Mouse (Mus musculus) frontal cortex, postnatal 10 days (tissue): ENCODE data around the gene D11Wsu47e.

ENCODE experiments used
- DNase-seq, 2 experiments: peaks; one replicate each; pipeline ENCODE4 v3.0.0; 2022; ENCODE audit warnings: low spot score in 2 of 2, mixed read lengths in 1 of 2

D11Wsu47e gene

DNA sequence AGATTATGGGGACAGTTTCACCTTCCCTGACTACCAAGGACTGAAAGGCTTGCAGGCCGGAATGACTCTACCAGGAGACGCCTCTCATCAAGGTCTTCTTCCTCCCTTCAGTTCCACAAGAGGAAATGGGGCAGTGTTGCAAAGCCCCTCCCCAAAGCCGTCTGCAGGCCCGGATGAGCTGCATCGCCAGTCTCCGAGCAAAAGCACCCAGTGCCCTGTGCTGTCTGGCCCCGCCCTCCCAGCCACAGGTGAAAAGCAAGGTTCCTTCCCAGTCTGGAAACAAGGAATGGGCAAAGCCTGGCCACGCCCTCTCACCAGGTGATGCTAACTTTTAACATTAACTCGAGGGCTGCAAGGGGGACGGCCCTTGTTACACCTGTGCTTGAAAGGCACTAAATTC, 17.6 kb upstream of the D11Wsu47e start:
- DNase-seq: no peak

GRCm38 (mm10) chr11:113667122-113667521, 17.1 kb upstream of the D11Wsu47e start:
- no peak for DNase-seq

DNA sequence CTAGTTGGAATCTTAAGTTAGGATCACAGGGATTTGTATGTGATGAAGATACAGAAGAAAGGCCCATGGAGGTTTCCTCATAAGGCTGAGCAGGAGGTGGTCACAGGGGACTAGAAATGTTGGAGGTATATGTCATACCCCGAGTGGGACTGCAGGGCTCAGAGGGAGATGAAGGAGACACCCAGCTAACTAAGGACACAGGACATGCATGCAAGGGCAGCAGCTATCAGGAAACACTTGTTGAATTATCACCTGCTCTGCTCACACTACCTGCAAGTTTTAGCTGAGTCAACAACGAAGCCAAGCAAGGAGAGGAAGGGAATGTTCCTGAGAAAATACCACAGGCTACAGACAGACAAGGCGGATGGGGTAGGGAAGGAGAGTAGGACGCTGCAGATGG, 16.5 kb upstream of the D11Wsu47e start:
- no peak for DNase-seq

DNA sequence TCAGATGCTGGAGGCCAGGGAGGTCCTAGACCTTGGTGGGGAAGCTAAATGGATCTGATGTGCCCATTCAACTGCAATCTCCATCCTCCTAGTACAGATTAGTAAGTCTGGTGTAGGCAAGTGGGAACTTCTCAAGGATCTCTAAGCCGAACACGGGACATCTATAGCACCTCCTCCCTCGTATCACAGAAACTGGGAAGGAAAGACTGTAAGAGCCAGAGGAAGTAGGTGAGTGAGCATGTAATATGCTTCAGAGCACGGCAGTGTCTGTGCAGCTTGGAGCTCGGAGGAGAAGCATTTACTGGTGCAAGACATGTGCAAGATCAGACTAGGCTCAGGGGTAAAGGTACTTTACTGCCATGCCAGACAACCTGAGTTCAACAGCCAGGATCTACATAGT, 15.4 kb upstream of the D11Wsu47e start:
- DNase-seq: no peak

- no peak for DNase-seq
Observed at GRCm38 (mm10) chr11:113669711-113670110, 14.5 kb upstream of the D11Wsu47e start.

DNA sequence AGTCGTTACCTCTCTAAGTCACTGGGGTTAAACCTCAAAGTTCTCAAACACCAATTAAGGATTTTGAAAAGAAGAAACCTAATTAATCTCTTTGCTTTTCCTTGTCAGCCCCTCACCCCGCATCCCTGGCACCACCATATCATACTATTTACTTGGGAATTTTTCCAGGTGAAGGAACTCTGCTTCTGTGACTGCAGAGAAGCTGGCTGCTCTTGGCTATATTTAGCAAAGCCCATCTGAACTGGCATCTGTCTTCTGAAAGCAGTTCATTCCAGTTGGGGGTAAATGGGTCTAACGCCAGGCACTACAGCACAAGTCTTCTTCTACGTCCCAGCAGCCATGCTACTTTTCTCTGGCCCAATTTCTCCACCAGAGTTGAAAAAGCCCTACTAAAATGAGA, 10.6 kb upstream of the D11Wsu47e start:
- DNase-seq: no peak

- no peak for DNase-seq
Observed at GRCm38 (mm10) chr11:113674595-113674994, 9.6 kb upstream of the D11Wsu47e start.

GRCm38 (mm10) chr11:113676847-113677246, 7.4 kb upstream of the D11Wsu47e start:
- DNase-seq: no peak

DNA sequence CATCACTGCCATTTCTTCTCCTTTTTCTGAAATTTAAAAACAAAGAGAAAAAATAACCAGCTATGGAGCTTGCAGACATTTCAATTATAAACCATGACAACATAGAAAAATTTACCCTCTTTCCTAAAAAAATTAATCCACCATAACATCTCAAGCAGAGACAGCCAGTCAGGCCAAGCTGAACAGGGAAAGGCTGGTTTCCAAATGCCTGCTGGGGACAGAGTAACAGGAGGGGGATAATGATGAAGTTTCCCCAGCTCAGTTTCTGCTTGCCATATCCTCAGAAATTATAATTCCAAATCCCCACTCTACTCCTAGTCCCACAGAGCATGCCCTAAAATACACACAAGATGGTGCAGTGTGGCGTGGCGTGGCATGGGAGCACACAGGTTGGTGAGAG, 6.8 kb upstream of the D11Wsu47e start:
- DNase-seq: no peak

DNA sequence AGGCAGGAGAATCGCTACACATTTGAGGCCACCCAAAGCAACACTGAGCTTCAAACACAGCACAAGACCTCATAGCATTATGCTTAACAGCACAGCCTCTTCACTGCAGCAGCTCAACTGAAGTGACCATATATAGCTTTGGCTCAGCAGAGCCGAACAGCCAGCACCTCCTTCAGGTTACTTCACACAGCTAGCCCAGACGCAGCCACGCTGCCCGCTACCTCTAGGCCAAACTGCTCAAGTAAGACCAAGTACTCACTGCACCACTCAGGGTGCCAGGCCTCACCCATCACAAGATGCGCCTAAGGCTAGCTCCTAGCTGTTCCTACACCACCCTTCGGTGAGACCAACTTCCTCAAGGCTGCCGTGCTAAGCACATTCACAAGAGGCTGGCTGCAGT, 5.8 kb upstream of the D11Wsu47e start:
- no peak for DNase-seq

DNA sequence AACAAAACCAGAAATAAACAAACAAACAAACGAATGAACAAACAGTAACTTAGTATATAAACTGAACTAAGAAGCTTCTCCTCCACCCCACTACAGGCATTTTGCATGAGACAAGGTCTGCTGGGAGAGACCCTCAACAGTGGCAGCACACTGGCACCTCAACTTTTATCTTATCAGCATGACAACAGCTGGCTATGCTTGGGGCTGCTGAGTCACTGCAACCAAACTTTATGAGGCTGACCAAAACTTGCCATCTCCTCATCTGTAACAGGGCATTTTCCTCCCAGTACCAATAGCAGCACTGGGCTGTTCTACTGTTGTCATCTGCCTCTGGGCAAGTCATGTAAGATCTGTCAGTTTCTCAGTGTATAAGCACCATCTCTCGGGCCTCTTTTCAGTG, 3.3 kb upstream of the D11Wsu47e start:
- DNase-seq: no peak

DNA sequence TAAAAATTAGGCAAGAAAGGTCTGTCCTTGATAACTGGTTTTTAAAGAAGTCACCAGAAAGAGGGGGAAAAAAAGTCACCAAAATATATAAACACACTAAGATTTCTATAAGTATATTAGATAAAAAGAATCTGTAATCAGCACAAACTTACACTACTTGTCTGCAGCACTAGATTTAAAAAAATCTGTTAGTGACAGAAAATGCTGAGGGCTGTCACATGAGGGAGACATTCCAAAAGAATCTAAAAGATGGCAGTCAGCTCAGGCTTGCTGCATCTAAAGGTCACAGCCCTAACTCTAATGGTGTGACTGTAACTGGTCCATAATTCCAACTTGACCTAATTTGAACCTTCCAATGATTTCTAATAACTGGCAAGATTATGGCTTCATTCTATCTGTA, 2.2 kb upstream of the D11Wsu47e start:
- DNase-seq: no peak

DNA sequence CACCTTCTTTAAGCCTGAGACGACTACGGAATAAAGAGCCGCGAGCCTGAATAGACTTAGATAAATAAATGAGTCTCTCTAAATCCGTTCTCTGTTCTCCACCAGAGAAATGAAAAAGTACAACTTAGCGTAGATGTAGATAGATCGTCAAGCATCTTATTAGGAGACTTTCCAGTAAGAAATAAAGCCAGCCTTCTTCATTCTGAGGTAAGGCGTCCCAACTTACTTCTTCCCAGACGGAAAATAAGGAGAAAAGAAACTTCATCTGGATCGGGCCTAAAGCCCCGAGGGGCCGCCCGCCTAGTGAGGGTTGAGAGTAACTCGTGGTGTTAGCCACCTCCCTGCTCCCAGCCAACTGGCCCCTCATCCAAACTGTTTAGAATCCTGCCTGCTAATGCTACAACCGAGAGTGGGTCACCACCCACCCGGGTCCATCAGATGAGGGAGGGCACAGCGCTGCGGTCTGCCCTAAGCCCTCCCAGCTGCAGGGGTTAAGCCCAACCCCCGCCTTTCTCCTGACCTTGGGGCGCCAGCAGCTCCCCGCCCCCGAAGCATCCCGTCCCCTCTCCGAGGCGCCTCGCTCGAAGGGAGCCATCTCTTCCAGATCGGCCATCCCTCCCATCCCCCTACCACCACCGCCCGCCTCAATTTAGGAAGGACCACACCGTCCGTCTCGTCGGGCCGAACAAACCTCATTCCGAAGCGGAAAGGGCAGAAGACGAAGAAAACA, 1.1 kb upstream of the D11Wsu47e start:
- DNase-seq: peak; percentile 49 to 61

DNA sequence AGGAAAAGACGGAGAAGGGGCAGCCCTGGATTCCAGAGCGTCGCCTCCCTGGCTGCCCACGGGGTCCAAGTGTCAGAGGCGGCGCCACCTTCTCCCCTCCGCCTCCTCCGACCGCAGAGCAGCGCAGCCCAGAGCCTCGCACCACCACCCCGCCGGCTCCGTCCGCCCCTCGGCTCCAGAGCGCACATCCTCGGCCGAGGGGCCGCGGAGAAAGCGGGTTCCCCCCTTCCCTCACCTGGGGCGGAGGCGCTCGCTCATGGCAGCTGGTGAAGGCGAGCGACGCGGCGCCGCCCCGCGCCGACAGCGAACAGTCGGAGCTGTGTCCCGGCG, 620 bp upstream of the D11Wsu47e start:
- no peak for DNase-seq

- no peak for DNase-seq
Observed at GRCm38 (mm10) chr11:113684707-113685426, 655 bp downstream of the D11Wsu47e start.

DNA sequence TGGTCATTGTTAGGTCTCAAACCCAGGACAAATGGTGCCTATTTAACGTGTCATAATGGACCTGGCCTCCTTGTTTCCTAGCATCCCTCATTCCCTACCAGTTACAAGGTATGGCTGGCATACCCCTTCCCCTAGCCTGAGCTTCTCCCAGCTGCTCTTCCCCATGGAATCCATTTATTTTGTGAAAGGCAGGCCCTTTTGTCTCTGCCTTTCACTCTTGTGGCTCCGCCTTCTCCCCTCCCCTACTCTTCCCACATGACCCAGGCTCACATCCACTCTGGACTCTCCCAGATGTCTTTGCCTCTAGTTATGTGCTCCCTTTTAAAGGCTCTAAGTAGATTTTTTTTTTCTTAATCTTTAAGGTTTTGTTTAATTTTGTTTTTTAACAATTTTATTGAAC, 2.8 kb downstream of the D11Wsu47e start:
- DNase-seq: no peak

- no peak for DNase-seq
Observed at GRCm38 (mm10) chr11:113690506-113690905, 6.3 kb downstream of the D11Wsu47e start.

DNA sequence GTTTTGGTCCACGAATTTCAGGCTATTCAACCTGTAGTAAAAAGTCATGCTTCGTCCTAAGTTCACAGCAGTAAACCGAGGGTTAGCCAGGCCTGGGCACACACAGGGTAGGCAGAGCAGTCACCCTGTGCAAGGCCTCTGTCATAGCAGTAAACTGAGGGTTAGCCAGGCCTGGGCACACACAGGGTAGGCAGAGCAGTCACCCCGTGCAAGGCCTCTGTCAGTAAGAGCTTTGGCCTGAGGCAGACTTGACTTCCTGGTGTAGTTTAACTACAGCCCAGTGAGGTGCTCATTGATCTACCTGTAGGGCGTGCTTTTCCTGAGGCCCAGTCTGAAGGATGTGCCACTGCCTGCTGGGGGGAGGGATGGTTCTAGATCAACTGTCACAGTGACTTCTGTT, 7.1 kb downstream of the D11Wsu47e start:
- no peak for DNase-seq

DNA sequence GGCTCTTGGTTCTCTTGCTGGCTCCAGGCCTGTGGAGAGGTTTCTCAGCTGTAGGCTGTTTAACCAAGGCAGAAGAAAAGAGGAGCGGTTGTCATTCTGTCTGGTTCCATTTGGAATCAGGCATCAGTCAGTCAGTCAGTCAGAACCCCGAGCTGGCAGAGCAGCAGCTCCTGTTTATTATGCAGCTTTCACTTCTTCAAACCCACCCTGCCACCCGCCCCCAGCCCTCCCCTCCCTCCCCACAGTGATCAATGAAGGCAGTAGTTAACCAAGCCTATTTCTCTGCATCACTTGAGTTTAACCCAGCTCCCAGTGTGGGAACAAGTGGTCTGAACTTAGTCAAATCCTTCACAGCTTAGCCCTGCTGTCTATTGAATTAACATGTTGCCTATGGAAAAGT, 7.6 kb downstream of the D11Wsu47e start:
- no peak for DNase-seq

DNA sequence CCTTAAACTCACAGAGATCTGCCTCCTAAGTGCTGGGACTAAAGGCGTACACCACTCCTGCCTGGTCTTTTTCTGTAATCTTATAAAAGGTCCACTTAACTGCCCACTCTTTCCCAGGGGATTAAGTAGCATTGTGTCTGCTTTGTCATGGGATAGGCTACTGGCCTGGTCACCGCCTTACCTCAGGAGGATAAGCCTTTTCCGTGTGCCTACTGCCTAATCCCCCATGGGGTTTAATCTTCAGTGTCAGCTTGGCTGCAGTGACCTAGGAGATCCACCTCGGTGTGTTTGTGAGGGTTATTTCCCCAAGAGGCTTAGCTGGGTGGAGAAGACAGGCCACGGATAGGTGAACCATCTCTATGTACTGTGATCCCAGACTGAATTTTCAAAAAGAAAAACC, 13.4 kb downstream of the D11Wsu47e start:
- DNase-seq: no peak

DNA sequence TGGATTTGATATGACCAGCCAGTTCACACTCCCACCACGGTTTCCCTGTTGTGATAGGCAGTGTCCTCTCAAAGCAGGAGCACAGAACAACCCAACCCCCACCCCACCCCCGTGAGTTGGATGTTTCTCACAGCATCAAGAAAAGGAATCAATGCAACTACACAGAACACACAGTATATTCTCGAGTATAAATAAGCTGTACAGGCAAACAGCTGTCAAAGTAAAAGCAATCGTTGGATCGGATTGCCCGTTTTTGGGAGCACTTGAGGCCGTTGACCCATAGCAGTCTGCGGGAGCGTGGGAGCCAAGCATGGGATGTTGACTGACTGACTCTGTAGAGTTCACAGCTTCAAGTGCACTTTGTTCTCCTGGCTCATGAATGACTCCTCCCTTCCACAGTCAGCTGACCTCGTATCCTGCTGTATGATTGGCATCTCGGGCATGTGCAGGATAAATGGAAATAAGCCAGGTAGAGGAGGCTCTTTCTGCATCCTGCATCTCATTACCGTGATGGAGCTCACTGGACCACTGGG, 13.9 kb downstream of the D11Wsu47e start:
- DNase-seq: no peak

DNA sequence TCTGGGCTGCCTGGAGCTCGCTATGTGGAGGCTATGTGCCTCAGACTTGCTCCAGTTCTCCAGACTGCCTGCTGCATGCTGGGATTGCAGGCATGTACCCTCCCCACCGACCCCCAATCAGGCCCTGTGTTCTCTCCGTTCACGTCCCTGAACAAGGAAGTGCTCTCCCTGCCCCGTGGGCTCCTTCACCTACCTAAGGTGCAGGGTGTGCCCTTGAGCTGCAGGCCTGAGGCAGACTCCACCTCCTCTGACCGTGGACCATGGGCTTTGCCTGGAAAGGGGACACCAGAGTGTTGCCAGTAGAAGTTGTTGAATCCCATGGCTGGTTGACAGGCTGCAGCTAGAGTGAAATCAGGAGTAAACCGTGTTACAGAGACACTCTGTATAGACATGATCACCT, 15.4 kb downstream of the D11Wsu47e start:
- DNase-seq: no peak

GRCm38 (mm10) chr11:113703758-113704157, 19.5 kb downstream of the D11Wsu47e start:
- peak; percentile 62 to 76 for DNase-seq
